Mouse (Mus musculus) limb, embryonic 14.5 days (tissue): Measurements from ENCODE around the gene Mctp1. TPM values are rescaled to one million over a fixed set of nuclear protein-coding genes. Genes with fewer than 3 reads are reported as not detected.
A peak's percentile ranks its signal among the peaks of the same experiment; 100 is the strongest.

Experiments
- ATAC-seq: fragments of 200-750 bp; cut with Nextera tagmentation; 2 replicates; pipeline ENCODE4 v1.8.0; 2017; ENCODE audit warnings: low read depth, moderate number of reproducible peaks, moderate TSS enrichment; ENCODE audit not compliant: low FRiP score
- DNase-seq: peaks from one replicate; pipeline ENCODE4 v3.0.0-alpha.2; 2015; ENCODE audit warnings: low spot score
- H3K27ac ChIP-seq: fragments of 300-500 bp; sonication (generic); replicated peaks from 2 replicates; pipeline ENCODE4 v1.5.1; 2014; ENCODE audit warnings: low read depth, mild to moderate bottlenecking, low read length, moderate library complexity, mixed read lengths
- H3K27me3 ChIP-seq: fragments of 300-500 bp; sonication (generic); 2 replicates; pipeline ENCODE4 v1.6.1; 2014; ENCODE audit warnings: low read length, mixed read lengths; ENCODE audit not compliant: control insufficient read depth, insufficient read depth
- H3K36me3 ChIP-seq: fragments of 300-500 bp; sonication (generic); 2 replicates; pipeline ENCODE4 v1.6.1; 2014; ENCODE audit warnings: mild to moderate bottlenecking, low read length, moderate library complexity, mixed read lengths; ENCODE audit not compliant: control insufficient read depth, insufficient read depth
- H3K4me1 ChIP-seq: fragments of 300-500 bp; sonication (generic); 2 replicates; pipeline ENCODE4 v1.6.1; 2014; ENCODE audit warnings: antibody characterized with exemption, low read length, mixed read lengths; ENCODE audit not compliant: control insufficient read depth, insufficient read depth
- H3K4me2 ChIP-seq: fragments of 300-500 bp; sonication (generic); replicated peaks from 2 replicates; pipeline ENCODE4 v1.6.1; 2014; ENCODE audit warnings: low read depth, mild to moderate bottlenecking, low read length, moderate library complexity; ENCODE audit not compliant: severe bottlenecking
- H3K4me3 ChIP-seq: fragments of 300-500 bp; sonication (generic); replicated peaks from 2 replicates; pipeline ENCODE4 v1.5.1; 2014; ENCODE audit warnings: low read length
- H3K9ac ChIP-seq: fragments of 300-500 bp; sonication (generic); 2 replicates; pipeline ENCODE4 v1.6.1; 2014; ENCODE audit warnings: mild to moderate bottlenecking, low read depth, low read length, moderate library complexity; ENCODE audit not compliant: severe bottlenecking
- H3K9me3 ChIP-seq: fragments of 300-500 bp; sonication (generic); 2 replicates; pipeline ENCODE4 v1.6.1; 2016; ENCODE audit warnings: low read length; ENCODE audit not compliant: control insufficient read depth
- POLR2A ChIP-seq: fragments of 200-500 bp; IDR thresholded peaks from 2 replicates; pipeline ENCODE4 v1.8.0; 2012; ENCODE audit warnings: inconsistent platforms, mild to moderate bottlenecking, moderate library complexity, borderline replicate concordance; ENCODE audit not compliant: insufficient read depth, insufficient read length; ENCODE audit errors: extremely low read depth
- WGBS: fragments of 180-500 bp; shearing (Covaris S2); extraction: QIAGEN DNeasy Blood & Tissue Kit; methylation state at CpG from one replicate; pipeline ENCODE4 v1.1.7; 2014; 5-methylcytosine and 5-hydroxymethylcytosine counted together
- polyA plus RNA-seq, 2 experiments: library from polyadenylated mRNA; depleted of rRNA in 1 of 2; stranded (reverse) in 1 of 2; unstranded in 1 of 2; fragments of >200 nt; fragmentation: Nextera tagmentation in 1 of 2; extraction: Ambion mirVana in 1 of 2; gene quantifications; 2 replicates each; pipeline versions ENCODE4 v1.2.1 to v1.2.3; 2012 to 2014

The Mctp1 gene
- polyA plus RNA-seq, 2 experiments: 0.44 to 0.59 TPM

DNA sequence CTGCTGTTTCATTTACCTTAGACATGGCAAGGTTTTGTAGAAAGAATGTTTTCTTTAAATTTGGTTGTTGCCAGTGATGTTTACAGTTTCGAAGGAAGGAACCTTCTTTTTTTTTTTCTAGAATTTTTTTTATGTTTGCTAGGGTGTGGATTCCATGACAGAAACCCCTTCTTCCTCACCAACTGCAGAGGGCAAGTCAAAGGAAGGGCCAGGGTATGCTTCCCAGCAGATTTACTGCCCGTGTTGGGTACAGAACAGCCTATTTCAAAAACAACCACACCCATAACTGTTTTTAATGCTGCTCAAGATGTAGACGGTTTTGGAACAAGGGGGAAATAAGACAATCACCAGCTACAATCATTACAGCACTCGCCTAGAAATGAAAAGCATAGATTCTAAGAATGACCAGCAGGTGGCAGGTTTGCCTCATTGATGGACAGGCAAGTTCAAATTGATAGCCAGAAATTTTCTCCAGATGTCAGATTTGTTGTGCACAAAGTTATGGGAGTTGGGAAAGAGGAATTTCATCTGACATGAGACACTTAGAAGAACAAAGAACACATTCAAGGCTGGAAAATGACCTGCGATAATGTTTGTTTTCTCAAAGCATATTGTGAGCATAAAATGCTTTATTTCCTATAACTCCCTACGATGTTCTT lies 375.6 kb downstream of the Mctp1 start:
- Histone ChIP-seq H3K4me2 (no peak overlapping the region), H3K9me3 (no peaks in the 10 kb centered on the region), H3K36me3 (no peaks in the 10 kb centered on the region), H3K4me3 (no peak overlapping the region), H3K4me1 (no peaks in the 10 kb centered on the region), H3K27ac (no peak overlapping the region), H3K27me3 (no peaks in the 10 kb centered on the region), H3K9ac (no peak overlapping the region)
- DNase-seq: peak; percentile 76
- WGBS: 21% methylated on average over 6 of the region's 6 CpGs
- no peak for TF ChIP-seq POLR2A
- ATAC-seq: peak; percentile 44; the same call in 1 of the 2 replicates

DNA sequence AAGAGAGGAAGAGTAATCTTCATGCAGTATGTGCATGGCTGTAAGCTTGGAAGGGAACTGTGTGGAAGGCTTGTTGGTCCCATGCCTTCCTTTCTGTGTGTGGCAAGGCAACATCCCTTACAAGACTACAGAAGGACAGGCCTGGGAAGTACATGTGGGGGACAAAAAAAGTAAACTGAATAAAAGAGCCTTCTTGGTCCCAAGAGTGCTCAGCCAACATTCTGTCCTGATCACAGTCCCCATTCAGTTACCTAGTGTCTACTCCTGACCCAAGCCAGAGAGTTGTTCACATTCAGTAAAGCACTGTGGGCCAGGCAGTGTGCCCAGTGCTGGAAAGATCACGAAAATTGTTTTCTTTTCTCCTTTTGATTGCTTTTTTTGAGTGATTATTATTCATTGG lies 415.3 kb downstream of the Mctp1 start:
- Histone ChIP-seq H3K27me3 (no peaks in the 10 kb centered on the region), H3K36me3 (no peaks in the 10 kb centered on the region), H3K9ac (no peak overlapping the region), H3K4me3 (no peak overlapping the region), H3K4me1 (no peaks in the 10 kb centered on the region), H3K27ac (no peak overlapping the region), H3K9me3 (no peaks in the 10 kb centered on the region), H3K4me2 (no peak overlapping the region)
- WGBS: 74% methylated on average over 1 of the region's 1 CpGs
- no peak for TF ChIP-seq POLR2A
- ATAC-seq: no peak
- DNase-seq: no peak

DNA sequence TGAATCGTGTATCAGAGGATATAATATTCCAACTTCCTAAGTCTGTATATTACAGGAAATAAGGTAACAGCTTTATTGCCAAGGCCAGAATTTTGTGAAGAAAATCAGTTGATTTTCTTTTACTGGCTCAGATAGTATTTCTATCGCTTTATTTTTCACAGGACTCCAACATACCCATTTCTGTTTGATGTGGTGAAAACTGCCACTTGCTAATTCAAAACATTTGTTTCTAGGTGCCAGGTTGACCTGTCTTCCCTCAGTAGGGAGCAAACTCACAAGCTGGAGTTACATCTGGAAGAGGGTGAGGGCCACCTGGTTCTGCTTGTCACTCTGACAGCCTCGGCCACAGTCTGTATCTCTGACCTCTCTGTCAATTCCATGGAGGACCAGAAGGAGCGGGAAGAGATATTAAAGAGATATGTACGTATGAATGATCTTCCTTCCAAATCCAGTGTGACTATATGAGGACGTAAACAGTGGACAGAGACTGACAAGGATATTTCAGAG lies 416.8 kb downstream of the Mctp1 start:
- no peak overlapping the region for H3K4me2 ChIP-seq
- H3K9ac ChIP-seq: no peak overlapping the region
- H3K27me3 ChIP-seq: no peaks in the 10 kb centered on the region
- no peak for DNase-seq
- no peak overlapping the region for H3K27ac ChIP-seq
- WGBS: 27% methylated on average over 6 of the region's 6 CpGs
- H3K4me3 ChIP-seq: no peak overlapping the region
- H3K4me1 ChIP-seq: no peaks in the 10 kb centered on the region
- ATAC-seq: no peak
- H3K36me3 ChIP-seq: no peaks in the 10 kb centered on the region
- H3K9me3 ChIP-seq: no peaks in the 10 kb centered on the region
- TF ChIP-seq POLR2A: no peak

DNA sequence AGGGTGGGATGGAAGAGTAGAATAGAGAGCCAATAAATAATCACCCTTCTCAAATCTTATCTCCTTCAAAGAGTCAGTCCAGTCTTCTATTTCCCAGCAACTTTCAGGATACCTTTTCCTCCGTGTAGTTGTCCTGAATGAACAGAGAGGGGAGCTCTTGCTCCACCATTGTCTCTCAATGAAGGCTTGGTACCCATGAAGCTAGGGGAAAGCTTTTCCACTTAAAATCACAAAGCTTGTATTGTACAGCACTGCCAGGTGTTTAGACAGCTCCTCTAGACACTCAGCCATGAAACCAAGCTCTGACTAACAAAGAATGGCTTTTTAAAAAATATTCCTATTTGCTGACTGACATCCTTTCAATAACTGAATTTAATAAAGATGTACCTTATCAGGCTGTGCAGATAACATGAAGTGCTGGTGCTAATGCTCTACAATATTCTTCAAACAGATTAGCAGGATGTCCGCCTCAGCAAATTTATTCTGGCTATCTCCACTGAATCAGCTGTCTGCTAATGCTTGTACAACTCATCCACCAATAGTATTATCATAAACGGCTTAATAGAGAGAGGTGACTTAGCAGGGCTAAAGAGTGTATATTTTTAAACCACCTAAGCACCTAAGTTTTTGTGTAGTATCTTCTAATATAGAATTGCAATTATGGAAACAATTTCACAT lies 417.9 kb downstream of the Mctp1 start:
- ATAC-seq: peak; percentile 60; the same call in 1 of the 2 replicates

GRCm38 (mm10) chr13:76802926-76803325 lies 418.6 kb downstream of the Mctp1 start:
- Histone ChIP-seq H3K27ac (no peak overlapping the region), H3K4me2 (no peak overlapping the region), H3K4me3 (no peak overlapping the region), H3K9ac (no peak overlapping the region), H3K4me1 (no peaks in the 10 kb centered on the region), H3K36me3 (no peaks in the 10 kb centered on the region), H3K27me3 (no peaks in the 10 kb centered on the region), H3K9me3 (no peaks in the 10 kb centered on the region)
- WGBS: 87% methylated on average over 9 of the region's 9 CpGs
- ATAC-seq (no peak), DNase-seq (no peak)
- TF ChIP-seq POLR2A: no peak

More for the DNA sequence above, 417.9 kb downstream of the Mctp1 start:
- TF ChIP-seq POLR2A: no peak
- no peak overlapping the region for H3K27ac ChIP-seq
- no peaks in the 10 kb centered on the region for H3K27me3 ChIP-seq
- H3K9ac ChIP-seq: no peak overlapping the region
- 60% methylated on average over 3 of the region's 3 CpGs for WGBS
- H3K4me1 ChIP-seq: no peaks in the 10 kb centered on the region
- no peaks in the 10 kb centered on the region for H3K9me3 ChIP-seq
- peak; percentile 36 for DNase-seq
- H3K36me3 ChIP-seq: no peaks in the 10 kb centered on the region
- H3K4me3 ChIP-seq: no peak overlapping the region
- no peak overlapping the region for H3K4me2 ChIP-seq
